Mouse (Mus musculus): ENCODE measurements around the gene Cep295nl.

DNA sequence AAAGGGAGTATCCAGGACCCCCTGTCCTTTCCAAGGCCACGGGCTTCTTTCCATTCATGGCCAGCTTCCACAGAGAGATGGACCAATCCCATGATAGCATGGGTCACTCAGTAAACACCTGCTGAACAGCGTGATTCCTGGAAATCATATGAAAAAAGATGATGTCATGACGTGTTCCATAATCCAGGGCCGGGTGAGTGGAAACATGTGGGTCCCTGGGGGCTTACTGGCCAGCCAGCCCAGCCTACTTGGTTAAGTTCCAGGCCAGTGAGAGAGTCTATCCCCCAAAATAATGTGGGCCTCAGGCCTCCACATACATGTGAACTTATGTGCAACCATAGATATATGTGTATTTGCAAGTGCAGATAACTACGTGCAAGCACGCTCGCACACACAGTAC, 29.6 kb upstream of the Cep295nl start:
- TF ChIP-seq POLR2A (IDR thresholded peaks at IDR 0.05; ENCODE audit: extremely low read depth, insufficient read depth, low read length), result no peak
- no peak for TF ChIP-seq CTCF (IDR thresholded peaks at IDR 0.05; ENCODE audit: extremely low read depth, insufficient read depth, low read length)
